Mouse (Mus musculus) brown adipose tissue, adult 24 weeks (tissue): ENCODE data around the gene Gtdc1. TPM values are rescaled to one million over a fixed set of nuclear protein-coding genes. Genes with fewer than 3 reads are reported as not detected.

Experiments used
- H3K27ac ChIP-seq: fragments of 200-500 bp; replicated peaks from 2 replicates; pipeline ENCODE4 v1.5.1; 2012; ENCODE audit warnings: low read depth, mild to moderate bottlenecking, low read length
- H3K4me1 ChIP-seq: fragments of 200-500 bp; 2 replicates; pipeline ENCODE4 v1.6.1; 2012; ENCODE audit warnings: low read length, mixed read lengths; ENCODE audit not compliant: control insufficient read depth, insufficient read depth, insufficient read length
- H3K4me3 ChIP-seq: fragments of 200-500 bp; 2 replicates; pipeline ENCODE4 v1.5.1; 2012; ENCODE audit warnings: low read depth, mild to moderate bottlenecking, low read length, moderate library complexity; ENCODE audit not compliant: insufficient read depth
- polyA plus RNA-seq: library from polyadenylated mRNA; stranded (reverse); fragments of >200 nt; gene quantifications from 2 replicates; pipeline ENCODE4 v1.2.4, GENCODE M21; 2012; ENCODE audit not compliant: missing spikeins, insufficient read depth, insufficient read length

The Gtdc1 gene
- polyA plus RNA-seq, 1 experiment: 13.3 TPM

DNA sequence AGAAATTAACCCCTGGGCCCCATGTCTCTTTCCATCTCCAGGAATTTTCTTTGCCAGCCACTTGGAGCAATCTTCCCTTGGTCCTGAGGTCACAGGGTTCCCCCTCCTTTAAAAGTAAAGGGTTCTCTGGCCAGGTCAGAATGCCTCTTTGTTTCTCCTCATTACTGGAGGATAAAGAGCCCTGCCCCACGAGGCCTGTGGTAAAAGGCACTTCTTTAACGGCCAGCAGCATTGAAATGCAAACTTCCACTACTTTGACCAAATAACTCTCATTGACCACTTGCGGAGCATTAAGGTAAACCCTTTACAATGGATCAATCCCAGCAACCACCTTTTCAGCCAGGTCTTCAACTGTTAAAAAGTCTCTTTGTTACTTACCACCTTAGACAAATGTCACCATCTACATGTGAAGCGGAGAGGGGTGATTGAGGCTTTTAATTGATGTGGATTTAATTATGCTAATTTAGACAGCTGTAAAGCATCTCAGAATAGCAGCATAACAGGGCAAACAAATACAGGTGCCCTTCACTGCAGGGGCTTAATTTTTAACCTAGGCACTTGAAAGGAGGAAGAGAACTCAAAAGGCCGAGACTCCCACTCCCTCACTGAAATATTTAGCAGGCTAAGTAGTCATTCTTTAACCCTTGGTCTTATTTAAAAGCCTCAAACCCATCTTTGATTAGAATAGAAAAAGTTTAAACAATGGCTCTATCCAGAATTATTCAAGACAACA is 402.1 kb downstream of the Gtdc1 start:
- H3K27ac ChIP-seq: no peak overlapping the region

GRCm38 (mm10) chr2:44519236-44519635 is 408.2 kb downstream of the Gtdc1 start:
- no peak overlapping the region for H3K27ac ChIP-seq
- H3K4me1 ChIP-seq: no peaks in the 10 kb centered on the region
- no peak overlapping the region for H3K4me3 ChIP-seq

More for the DNA sequence above, 402.1 kb downstream of the Gtdc1 start:
- no peak overlapping the region for H3K4me3 ChIP-seq
- peaks cover 2% of the 10 kb centered on the region; the same call in 1 of the 2 replicates for H3K4me1 ChIP-seq

DNA sequence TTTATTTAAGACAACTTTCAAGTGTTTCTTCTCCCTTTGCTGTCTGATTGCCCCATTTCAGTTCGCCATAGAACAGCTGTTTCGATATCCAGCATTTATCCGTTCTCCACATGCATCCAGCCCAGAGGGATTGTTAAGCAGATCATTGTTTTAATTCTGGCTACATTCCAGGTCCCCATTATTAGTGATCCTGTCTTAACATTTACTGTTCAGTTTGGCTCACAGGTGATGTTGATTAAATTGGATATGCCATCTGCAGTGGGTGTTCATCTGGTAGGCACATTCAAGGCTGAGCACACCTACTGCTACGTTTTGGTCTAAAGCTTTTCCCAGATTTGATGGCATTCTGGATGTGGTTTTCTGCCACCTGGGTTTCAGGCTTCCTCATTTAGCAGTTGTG is 409.4 kb downstream of the Gtdc1 start:
- no peak overlapping the region for H3K4me3 ChIP-seq
- H3K27ac ChIP-seq: no peak overlapping the region
- H3K4me1 ChIP-seq: no peaks in the 10 kb centered on the region

Other genes starting within 250 kb of the Gtdc1 start
- gene Zeb2, start 189.7 kb upstream of the Gtdc1 start, polyA plus RNA-seq: 51.2 and 53.0 TPM in 2 replicates